Comparison of ENCODE assay signal across 9 mouse cellular contexts in genomic region chr5:124954404-124955305, GRCm38 (mm10). TPM values are rescaled to one million over a fixed set of nuclear protein-coding genes. Genes with fewer than 3 reads are reported as not detected.
DNase-seq lines count a peak whose midpoint lies in the region; ATAC-seq lines count a peak whose summit lies in the region.
"Had no signal": no experiment of that assay in that cellular context is flagged by ENCODE, and none has a peak within 500 bp of the region (broad histone marks: within the 10 kb centered on the region; RNA-seq: fewer than 3 reads in every experiment).

No protein-coding gene starts in this region.

- no peaks in the 10 kb centered on the region for H3K36me3 ChIP-seq in liver, embryonic 12.5 days
- H3K36me3 ChIP-seq in embryonic facial prominence, embryonic 10.5 days (replicated peaks), result no peaks in the 10 kb centered on the region
- H3K36me3 ChIP-seq: liver, embryonic 15.5 days had no signal

- H3K4me2 ChIP-seq in liver, embryonic 12.5 days, result no peak overlapping the region
- H3K4me2 ChIP-seq: liver, embryonic 15.5 days had no signal

- peak overlapping the region; percentile 25; the same call in 1 of the 2 replicates for H3K27ac ChIP-seq in liver, embryonic 12.5 days
- H3K27ac ChIP-seq in embryonic facial prominence, embryonic 10.5 days (replicated peaks), result peak overlapping the region; percentile 74
- H3K27ac ChIP-seq: liver, embryonic 15.5 days had no signal

- no peaks in the 10 kb centered on the region for H3K27me3 ChIP-seq in liver, embryonic 12.5 days (replicated peaks)
- H3K27me3 ChIP-seq in embryonic facial prominence, embryonic 10.5 days (replicated peaks; ENCODE audit: low read depth, poor library complexity, severe bottlenecking), result no peaks in the 10 kb centered on the region
- H3K27me3 ChIP-seq: liver, embryonic 15.5 days had no signal

- DNase-seq in liver, result no peak
- no peak for DNase-seq in embryonic facial prominence, embryonic 10.5 days (ENCODE audit: low spot score)
- no peak for DNase-seq in spleen, postnatal 14 days (ENCODE audit: low spot score in 2 of 2)
- DNase-seq in cerebellum, postnatal 36 days, result no peak

- H3K9ac ChIP-seq in liver, embryonic 12.5 days, result no peak overlapping the region
- H3K9ac ChIP-seq: liver, embryonic 15.5 days had no signal

- H3K4me1 ChIP-seq in liver, embryonic 12.5 days, result no peaks in the 10 kb centered on the region
- peaks cover 35% of the 10 kb centered on the region for H3K4me1 ChIP-seq in embryonic facial prominence, embryonic 10.5 days
- H3K4me1 ChIP-seq: liver, embryonic 15.5 days had no signal

- ATAC-seq in liver, embryonic 12.5 days, result no peak
- peak; percentile 88 for ATAC-seq in inflammation-experienced regulatory T-cells, adult 6 months
- ATAC-seq in neutrophil, adult 5-6 weeks (ENCODE audit: extremely low read depth, insufficient number of reproducible peaks, low FRiP score, poor library complexity, severe bottlenecking), result peak; percentile 27; the same call in 1 of the 2 replicates
- no peak for ATAC-seq in erythroid progenitor cell, adult 5-6 weeks (replicated peaks; ENCODE audit: low FRiP score, poor library complexity, severe bottlenecking)

- peaks cover 9% of the 10 kb centered on the region; the same call in 1 of the 2 replicates for H3K9me3 ChIP-seq in liver, embryonic 12.5 days (replicated peaks)
- H3K9me3 ChIP-seq in embryonic facial prominence, embryonic 10.5 days, result peaks cover 10% of the 10 kb centered on the region

- WGBS in liver, embryonic 12.5 days (ENCODE audit: insufficient replicate concordance), result 70% methylated on average over 8 of the region's 8 CpGs
- WGBS in embryonic facial prominence, embryonic 10.5 days, result 67% methylated on average over 8 of the region's 8 CpGs

- no peak overlapping the region for H3K4me3 ChIP-seq in liver, embryonic 12.5 days
- no peak overlapping the region for H3K4me3 ChIP-seq in embryonic facial prominence, embryonic 10.5 days
- H3K4me3 ChIP-seq: liver, embryonic 15.5 days had no signal

RNA-seq across cellular contexts. Expression of gene Rflna, which starts 48.4 kb away (rescaled TPM):
- 0.45 and 0.69 TPM in 2 replicates for polyA plus RNA-seq in liver, embryonic 12.5 days (2016; fragmentation: Nextera tagmentation; extraction: Ambion mirVana)
- 5.1 and 6.9 TPM in 2 replicates for polyA plus RNA-seq in embryonic facial prominence, embryonic 10.5 days (2016; fragmentation: Nextera tagmentation; extraction: Ambion mirVana)
- polyA plus RNA-seq in inflammation-experienced regulatory T-cells, adult 6 months (2017; shearing (Covaris generic)), result under 1 TPM in 2 of 3 experiments, not detected in 1; 0.36 to 0.87 TPM
- not detected in 2 replicates for total RNA-seq in neutrophil, adult 5-6 weeks (2017)
- total RNA-seq in erythroid progenitor cell, adult 5-6 weeks (2015; ENCODE audit: low replicate concordance), result not detected in 2 replicates
- not detected in 2 replicates for total RNA-seq in erythroid progenitor cell, adult 5-6 weeks (2017; ENCODE audit: low replicate concordance)

Comparison
In these comparisons a context has a peak if more than half of its experiments do, and no peak if none do; other contexts are left out.
1. ATAC-seq: peak in inflammation-experienced regulatory T-cells, adult 6 months (single experiment) and neutrophil, adult 5-6 weeks (single experiment); none in liver, embryonic 12.5 days (single experiment) and erythroid progenitor cell, adult 5-6 weeks (single experiment).